Mouse (Mus musculus) T-cell, adult 2 months (primary cell): Measurements from ENCODE around the gene Rcn1.

ENCODE experiments used
- DNase-seq: peaks from one replicate; pipeline ENCODE4 v3.0.0; 2022; ENCODE audit warnings: low spot score

Rcn1 gene

DNA sequence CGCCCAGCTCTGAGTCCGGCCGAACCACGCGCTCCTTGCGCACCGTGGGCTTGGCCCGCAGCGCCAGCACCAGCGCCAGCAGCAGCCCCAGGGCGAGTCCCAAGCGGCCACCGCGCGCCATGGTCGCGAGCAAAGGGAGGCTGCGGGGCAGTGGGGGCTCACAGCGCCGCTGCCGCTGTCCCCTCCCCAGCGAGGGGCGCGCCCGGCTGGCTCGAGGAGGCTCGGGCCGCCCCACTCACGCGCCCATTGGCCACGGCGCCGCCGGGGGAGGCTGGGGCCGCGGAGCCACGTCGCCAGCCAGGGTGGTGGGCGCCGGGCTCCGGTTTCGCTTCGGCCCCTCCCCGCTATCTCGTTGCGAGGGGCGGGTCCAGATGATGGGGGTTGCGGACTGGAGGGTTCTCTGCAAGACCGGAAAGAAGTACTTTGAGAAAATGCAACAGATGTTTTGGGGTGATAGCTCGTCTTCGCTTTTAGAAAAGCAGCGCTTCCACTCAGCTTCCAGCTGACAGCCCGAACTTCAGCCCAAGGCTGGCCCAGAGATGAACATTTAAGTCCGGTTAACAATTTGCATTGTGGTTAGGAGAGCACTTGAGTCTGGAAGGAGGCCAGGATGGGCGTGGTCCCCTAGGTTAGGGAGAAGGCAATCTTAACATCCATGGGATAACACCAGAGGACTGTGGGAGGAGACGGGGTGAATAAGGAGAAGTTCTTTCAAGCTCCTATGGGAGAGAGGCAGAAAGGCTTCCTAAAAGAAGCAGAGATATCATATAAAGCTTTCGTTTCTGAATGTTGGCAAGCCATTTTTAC lies at the start of gene Rcn1:
Rcn1 (minus strand) TSS at position 235 of the 807 bp plus-strand sequence.
- DNase-seq = peak; percentile 75

DNA sequence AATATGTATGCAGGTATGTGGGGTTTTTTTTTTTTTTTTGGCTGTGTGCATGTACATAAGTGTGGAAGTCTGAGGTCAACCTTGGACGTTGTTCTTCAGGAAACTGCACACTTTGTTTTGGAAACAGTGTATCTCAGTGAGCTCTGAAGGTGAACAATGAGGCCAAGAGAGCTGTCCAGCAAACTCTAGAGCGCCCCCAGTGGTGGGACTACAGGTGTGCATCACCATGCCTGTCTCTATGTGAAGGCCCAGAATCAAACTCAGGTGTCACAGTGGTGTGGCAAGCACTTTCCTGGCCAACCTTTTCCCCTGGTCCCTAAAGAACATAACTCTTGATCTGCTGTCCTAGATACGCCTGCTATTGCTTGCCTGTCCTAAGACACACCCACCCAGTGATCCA lies 45.0 kb upstream of the Rcn1 start:
- peak; percentile 1 for DNase-seq

DNA sequence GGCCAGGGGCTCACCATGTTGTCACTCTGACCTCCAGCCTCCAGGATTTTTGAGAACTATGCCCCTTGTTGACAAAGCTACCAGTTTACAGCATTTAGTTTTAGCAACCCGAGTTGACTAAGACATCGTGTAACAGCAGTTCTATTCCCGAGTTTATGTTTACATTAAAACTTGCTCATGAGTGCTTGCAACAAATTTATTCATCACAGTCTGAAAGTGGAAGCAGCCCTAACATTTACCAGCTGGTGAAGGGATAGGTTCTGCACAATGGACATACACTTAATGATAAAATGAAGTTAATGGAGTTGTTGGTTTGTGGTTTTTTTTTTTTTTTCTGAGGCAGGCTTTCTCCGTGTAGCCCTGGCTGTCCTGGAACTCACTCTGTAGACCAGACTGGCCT lies 39.9 kb upstream of the Rcn1 start:
- no peak for DNase-seq

DNA sequence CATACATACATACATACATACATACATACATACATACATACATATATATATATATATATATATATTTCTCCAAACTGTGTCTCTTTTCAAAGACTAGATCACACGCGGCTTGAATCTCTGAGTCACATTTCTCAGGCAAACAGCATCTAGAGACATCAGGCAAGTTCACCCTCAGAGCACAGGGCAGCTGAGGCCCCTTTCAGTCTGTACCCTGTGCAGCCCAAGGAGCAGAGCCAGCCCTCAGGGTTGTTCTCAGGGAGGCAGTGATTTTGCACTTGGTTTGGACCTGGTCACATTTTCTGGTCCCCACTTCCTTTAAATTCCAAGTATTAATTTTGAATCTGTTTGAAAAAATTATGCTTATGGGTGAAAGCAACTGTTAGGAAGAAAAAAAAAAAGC lies 39.4 kb upstream of the Rcn1 start:
- no peak for DNase-seq

DNA sequence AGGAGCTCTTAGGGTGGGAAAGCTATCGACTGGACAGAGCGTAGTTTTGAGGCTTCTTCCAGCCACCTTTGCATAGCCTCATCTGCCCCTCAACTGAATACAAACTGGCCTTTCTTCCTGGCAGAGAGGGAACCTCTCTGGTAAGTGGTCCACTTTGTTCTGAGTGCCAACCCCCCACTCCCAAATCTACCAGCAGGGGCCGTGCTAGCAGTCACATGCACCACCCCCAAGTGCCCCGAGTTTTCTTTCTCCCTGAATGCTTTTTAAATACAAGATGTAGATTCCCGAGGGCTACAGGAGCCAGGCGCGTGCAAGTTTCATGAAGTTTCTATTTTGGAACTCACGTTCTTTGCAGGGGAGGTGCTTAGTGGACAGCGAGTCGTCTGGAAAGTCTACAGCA lies 33.8 kb upstream of the Rcn1 start:
- no peak for DNase-seq

DNA sequence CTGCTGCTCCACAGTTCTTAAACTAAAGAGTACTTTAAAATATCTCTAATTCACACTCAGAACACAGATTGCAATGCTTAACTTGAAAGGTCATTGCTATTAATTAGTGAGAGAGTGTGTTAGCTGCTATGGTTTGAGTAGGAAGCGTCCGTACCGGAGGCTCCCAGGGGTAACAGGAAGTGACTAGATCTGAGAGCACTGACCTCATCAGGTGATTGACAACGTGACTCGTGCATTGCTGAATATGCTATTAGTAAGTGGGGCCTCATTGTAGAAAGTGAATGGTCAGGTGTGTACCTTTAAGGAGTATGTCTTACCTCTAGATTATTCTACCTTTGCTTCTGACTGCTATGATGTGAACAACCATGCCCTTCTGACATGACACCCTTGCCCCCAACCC lies 31.3 kb upstream of the Rcn1 start:
- no peak for DNase-seq

DNA sequence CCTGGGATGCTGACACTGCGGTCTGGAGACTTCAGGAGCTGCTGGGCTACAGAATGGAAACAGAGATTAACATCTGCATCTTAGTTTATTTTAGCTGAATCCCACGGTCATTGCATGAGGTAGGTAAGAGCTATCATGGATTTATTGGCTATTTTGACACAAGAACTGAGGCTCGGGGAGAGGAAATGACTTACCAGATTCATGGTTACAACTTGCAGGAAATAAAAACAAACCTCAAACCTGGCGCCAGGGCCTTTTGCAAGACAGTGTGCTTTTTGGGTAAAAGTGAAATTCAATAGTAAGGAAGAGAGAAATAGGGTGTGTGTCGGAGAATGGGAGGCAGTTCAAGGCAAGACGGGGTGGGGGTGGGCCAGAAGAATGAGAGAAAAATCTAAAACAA lies 30.8 kb upstream of the Rcn1 start:
- no peak for DNase-seq

DNA sequence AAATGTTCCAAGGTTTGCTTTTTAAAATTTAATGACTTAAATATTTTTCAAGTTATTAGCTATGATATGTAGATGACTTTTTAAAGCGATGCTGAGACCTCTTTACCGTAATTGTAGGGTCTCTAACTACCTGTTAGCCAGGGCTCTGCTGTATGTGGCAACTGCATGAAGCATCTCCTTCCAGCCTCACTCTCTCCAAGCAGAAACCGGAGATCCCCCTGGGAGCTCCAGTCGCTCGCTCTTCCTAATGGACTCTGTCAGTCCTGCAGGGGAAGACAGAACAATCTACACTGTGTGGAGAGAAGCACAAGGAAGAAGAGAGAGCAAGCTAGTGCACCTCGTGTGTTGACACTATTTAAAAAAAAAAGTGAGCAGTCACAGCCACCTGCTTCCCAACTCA lies 29.3 kb upstream of the Rcn1 start:
- DNase-seq = no peak

DNA sequence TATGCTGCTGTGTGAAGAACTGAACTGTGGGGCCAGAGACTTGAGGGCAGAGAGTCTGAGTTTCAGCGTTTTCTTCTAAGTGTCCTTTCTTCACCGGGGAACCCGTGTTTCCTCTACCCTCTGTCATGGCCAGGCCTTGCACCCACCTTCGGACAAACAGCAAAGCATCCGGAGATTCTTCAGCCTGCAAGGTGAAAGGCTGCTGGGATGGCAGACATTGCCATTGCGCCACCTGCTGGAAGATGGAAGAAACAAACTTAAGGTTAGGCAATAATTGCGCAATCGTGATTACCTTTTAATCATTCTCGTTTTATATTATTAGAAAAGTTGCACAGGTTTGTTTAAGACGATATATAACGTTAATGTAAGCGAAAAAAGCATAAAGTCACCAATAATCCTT lies 28.9 kb upstream of the Rcn1 start:
- peak; percentile 54 for DNase-seq

DNA sequence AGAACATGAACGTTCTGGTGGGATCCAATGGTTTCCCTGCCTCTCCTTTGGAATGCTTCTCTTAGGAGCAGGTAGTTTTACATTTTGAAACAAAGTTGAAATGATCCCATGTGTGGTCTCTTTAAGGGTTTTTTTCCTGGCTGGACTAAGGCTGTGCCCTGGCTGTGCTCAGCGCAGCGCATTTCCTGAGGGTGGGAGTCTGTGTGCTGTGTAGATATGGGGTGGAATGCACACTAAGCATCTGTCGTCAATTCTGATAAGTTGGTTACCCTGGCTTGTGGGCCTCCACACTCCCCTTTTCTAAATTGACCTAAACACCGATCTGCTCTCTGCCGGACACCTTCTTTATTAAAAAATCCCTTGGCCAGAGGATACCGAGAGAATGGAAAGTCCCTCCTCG lies 28.3 kb upstream of the Rcn1 start:
- no peak for DNase-seq

DNA sequence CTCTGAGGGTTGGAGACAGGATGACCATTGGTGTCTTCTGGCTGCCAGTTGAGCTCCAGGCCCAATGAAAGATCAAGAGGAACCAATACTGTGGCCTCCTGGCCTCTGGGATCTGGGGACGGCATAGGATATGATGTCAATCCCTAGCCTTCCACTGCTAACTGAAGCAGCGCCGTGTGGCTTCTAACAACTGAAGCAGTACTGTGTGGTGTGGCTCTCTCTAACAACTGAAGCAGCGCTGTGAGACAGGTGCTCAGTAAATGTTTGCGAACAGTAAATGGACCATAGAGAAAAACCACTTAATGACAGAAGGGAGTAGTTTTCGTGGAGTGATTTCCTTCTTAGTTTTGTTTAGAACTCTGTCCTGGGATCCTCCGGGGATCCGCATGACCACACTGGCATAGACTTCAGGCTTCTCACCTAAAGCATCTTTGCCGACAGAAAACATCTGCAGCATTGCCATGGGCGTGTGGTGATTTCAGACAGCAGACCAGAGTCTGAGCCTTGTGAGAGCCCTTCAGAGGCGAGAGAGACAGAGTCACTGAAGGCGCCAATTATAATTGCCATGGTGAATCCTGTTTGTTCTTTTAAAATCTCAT lies 19.6 kb upstream of the Rcn1 start:
- no peak for DNase-seq

DNA sequence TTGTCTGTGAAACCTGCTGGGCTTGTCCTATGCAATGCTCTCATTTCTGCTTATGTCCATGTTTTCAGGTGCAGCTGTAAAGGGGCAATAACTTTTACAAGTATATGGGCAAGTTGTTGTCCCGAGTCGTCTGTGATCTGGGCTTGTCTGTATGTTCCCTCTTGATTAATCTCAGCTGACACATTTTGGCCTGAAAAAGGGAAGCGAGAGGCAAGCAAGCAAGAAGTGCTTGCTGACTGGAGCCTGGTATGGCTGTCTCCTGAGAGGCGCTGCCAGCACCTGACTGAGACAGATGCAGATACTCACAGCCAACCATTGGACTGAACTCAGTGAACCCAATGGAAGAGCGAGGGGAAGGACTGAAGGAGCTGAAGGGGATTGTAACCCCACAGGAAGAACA lies 18.5 kb upstream of the Rcn1 start:
- no peak for DNase-seq

DNA sequence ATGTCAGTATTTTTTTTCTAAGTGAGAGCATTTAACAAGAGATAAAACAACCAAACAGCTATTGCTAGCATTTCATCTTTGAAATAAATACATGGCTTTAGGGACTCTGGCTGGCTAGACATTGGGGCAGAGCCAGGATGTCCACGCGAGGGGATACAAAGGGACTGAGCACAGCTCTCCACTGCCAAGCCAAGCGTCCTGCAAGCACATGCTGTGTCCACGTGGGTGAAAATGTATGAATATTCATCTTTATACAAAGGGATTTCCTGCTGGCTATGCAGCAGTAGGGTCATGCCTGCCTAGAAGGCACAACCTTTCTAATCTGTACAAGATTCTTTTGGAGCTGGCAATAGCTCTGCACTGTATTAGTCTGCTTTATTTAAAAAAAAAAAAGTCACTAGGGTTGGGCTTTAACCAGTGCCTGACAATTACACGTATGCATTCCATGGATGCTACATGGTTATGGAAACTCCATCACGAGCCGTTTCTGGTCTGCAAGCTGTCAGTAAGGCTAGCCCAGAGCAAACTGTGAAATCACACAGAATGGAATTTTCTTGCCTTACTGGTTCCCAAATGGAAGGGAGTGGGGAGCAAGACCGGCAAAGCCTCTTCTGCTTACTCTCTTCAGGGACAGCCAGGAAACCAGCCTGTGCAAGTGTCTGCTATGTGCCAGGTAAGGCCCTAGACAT lies 17.7 kb upstream of the Rcn1 start:
- DNase-seq = no peak

DNA sequence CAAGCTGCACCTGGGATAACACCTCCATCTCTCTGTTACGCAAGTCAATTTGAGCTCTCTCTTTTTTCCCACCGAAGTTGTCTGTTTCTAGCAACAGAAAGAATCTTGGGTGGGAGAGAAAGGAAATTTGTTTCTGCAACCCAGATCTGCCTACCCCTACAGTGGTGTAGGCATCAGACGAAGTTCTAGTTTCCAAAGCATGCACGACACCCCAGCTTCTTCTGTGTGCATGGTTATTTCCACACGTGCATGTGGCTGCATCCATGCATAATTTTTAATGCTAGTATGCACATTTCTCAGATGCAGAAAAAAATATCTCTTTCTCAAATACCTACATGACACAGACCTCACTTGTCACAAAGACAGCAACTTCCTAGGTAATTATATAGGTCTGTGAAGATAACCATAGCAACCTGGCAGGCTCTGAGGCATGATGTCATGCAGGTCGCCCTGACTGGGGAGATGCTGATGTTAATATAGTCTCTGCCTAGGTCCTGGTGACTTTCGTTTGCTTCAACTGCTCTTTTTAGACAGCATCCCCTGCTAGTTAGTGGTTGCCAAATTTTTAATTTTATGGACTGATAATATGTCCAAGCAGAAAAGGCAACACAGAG lies 17.0 kb upstream of the Rcn1 start:
- no peak for DNase-seq

DNA sequence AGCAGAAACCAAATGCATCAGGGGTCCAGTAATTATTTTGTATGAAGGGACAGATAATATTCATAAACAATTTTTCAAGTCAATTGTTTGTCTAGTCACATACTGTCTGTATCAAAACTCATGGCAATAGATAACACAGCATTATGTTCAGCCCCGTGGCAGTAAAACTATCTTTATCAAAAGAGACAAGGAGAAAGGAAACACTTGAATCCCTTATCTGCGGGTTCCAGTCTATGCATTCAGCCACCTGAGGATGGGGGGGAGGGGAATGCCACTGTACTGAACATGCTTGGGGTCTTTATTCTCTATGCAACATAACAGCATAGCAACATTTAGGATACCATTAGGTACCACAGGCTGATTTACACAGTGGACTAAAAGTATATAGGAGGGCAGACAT lies 15.2 kb upstream of the Rcn1 start:
- DNase-seq = no peak

DNA sequence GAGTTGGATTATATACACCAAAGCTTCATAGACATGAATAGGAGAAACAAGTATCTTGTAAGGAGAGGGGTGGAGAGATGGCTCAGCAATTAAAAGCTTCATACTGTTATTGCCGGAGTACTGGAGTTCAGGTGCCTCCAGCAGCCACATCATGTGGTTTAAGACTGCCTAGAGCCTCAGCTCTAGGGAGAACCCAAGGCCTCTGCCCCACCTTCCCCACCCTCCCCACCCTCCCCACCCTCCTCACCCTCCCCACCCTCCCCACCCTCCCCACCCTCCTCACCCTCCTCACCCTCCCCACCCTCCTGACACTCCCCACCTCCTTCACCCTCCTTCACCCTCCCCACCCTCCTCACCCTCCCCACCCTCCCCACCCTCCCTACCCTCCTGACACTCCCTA lies 10.1 kb upstream of the Rcn1 start:
- no peak for DNase-seq

DNA sequence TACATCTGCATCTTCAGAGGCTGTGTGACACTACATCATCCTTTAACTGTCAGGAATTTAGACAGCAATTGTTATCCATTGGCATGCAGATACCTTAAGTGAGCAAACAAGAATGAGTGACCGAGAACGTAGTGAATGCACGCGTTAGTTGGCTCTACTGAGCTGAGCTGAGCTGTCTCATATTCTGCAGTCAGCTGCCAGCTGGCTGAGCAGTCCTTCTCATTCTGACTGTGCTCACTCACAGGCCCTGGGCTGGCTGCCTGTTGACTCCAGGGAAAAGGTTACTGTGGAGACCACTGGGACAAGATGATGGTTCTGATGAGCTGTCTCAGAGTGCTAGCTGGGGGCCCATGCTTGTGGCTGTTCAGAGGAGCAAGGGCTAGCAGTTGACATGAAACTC lies 9.4 kb upstream of the Rcn1 start:
- DNase-seq = no peak

DNA sequence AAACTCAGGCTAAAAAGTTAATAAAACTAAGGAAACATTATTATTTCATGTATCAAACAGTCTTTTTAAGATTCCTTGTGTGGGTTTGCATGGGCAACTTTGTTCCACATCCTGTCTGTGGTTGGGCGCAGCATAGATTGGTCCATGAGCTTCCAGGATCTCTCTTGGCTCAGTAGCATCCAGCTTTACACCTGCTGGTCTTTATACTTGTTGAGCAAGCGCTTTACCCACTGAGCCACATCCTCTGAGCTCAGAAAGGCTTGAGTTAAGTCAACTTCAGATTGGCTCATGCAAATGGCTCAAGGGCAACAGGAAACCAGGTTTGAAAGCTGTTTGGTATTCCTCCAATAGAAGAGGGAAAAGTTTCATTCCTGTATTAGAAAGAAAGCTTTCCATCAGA lies 3.1 kb upstream of the Rcn1 start:
- peak; percentile 12 for DNase-seq

DNA sequence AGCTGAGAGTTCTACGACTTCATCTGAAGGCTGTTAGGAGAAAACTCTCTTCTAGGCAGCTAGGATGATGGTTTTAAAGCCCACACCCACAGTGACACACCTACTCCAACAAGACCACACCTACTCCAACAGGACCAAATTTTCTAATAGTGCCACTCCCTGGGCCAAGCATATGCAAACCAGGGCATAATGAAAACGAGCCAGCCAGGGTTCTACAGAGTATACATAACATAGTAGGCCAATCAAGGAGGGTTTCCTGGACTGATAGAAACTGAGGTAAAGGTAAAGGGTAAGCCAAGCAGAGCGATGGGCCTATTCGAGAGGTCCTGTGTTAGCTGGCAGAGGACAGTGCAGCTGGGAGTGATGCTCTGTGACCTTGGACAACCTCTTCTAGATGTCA lies 1.4 kb upstream of the Rcn1 start:
- DNase-seq = no peak

DNA sequence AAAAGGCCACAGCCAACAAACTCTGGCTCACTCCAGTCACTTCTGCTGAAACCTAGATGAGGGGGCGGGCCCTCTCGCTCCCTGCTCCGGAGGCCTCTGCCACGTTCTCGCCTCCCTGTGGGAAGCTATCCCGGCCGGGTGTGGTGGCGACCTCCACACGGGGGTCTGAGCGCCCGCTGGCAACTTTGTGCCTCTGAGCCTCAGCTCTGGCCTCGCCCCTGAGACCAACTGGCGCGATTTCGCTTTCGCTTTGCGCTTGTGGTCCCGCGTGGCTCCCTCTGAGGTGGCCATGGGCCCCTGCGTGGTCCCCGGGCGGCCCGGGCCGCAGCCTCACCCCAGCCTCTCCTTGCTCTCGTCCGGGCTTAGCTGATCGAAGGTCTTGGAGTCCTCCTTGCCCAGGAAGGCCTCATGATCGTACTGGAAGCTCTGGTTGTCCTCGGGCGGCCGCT lies 459 bp downstream of the Rcn1 start:
- DNase-seq = peak; percentile 53

DNA sequence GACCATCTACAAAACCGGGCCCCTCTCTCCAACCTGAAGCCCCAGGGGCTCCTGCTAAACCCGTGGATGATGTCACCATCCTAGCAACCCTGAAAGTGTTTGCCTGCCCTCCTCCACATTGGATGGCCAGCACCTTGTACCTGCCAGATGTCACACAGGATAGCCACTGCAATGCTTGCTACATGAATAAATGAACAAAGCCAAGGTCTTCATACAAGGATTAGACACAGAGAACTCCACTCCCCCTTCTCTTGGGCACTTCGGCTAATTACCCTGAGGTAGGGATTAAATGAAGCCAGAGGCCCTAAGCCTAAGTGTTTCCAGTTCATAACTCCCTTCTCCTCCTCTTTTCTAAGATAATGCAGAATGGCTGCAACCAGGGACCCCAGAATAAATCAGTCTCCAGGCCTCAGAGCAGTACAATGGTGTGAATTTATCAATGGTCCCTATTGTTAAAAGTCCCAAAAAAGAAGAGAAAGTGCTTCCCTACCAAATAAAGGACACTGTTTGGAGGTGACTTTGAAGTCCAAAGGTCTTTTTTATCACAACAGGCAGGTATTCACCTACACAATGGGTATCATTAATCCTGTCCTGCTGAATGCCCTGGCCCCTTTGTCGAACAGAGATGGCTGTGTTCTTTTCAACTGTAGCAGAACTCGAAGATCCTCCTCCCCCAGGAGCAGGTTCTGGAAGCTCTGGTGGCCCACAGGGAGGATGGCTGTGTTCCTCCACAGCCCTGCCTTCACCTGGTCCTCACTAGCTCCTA lies 1.5 kb downstream of the Rcn1 start:
- no peak for DNase-seq

DNA sequence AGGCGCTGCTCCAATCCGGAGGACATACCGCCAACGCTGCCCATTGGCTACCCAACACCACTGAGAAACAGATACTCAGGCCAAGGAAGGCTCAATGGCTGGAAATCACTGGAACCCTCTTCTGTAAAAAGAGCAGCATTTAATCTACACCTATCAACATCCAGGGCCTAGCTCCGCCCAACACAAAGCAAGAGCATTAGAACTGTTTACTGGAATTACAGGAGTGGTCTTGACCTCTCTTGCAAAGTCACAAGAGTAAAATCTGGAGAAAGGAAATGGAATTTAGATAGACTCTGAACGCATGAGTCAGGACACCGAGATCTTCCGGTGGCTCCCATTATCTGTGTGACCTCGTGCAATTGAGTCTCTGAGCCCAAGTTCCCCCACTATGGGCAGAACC lies 3.1 kb downstream of the Rcn1 start:
- no peak for DNase-seq
